Mouse (Mus musculus): ENCODE data around the gene Onecut1. TPM values are rescaled to one million over a fixed set of nuclear protein-coding genes. Genes with fewer than 3 reads are reported as not detected.

Onecut1 gene
- total and polyA plus RNA-seq, 2 experiments, result 1.9 to 32.1 TPM

GRCm38 (mm10) chr9:74866596-74867313 lies 5.0 kb downstream of the Onecut1 start:
- Histone ChIP-seq H3K27me3 (ENCODE audit: control insufficient read depth, insufficient read depth, low read length) (no peaks in the 10 kb centered on the region), H3K4me1 (ENCODE audit: control insufficient read depth, insufficient read depth, low read length) (peaks cover 8% of the 10 kb centered on the region), H3K4me3 (ENCODE audit: insufficient read depth, low read depth, low read length) (peak overlapping the region; percentile 94), H3K27ac (replicated peaks; ENCODE audit: insufficient read depth, low read depth, low read length) (peak overlapping the region; percentile 97), H3K79me2 (ENCODE audit: control insufficient read depth, insufficient read depth, low read length) (peaks cover 31% of the 10 kb centered on the region), H3K36me3 (ENCODE audit: control insufficient read depth, insufficient read depth, low read length) (peaks cover 27% of the 10 kb centered on the region), H3K9ac (ENCODE audit: low read depth, low read length) (peak overlapping the region; percentile 89)
- 0 out of 2 replicates have a peak, but pooled peaks have one; percentile 15 for TF ChIP-seq POLR2A (IDR thresholded peaks at IDR 0.05; ENCODE audit: extremely low read depth, insufficient read depth, low read length)
- peak; percentile 67 for TF ChIP-seq CTCF (IDR thresholded peaks at IDR 0.05; ENCODE audit: low read depth, low read length)
- 5% methylated on average over 27 of the region's 27 CpGs for WGBS
- DNase-seq (ENCODE audit: extremely low read depth, low read depth, low spot score), result peak; percentile 99

GRCm38 (mm10) chr9:74867641-74868205 lies 6.0 kb downstream of the Onecut1 start:
- WGBS, result 1% methylated on average over 15 of the region's 15 CpGs

GRCm38 (mm10) chr9:74868336-74868950 lies 6.7 kb downstream of the Onecut1 start:
- H3K27me3 ChIP-seq (ENCODE audit: control insufficient read depth, insufficient read depth, low read length), result no peaks in the 10 kb centered on the region
- WGBS, result 8% methylated on average over 22 of the region's 22 CpGs
- DNase-seq (ENCODE audit: extremely low read depth, low read depth, low spot score), result no peak

More at GRCm38 (mm10) chr9:74867641-74868205, 6.0 kb downstream of the Onecut1 start:
- Histone ChIP-seq H3K27ac (replicated peaks; ENCODE audit: insufficient read depth, low read depth, low read length) (peak overlapping the region; percentile 97), H3K36me3 (ENCODE audit: control insufficient read depth, insufficient read depth, low read length) (peaks cover 29% of the 10 kb centered on the region), H3K9ac (ENCODE audit: low read depth, low read length) (peak overlapping the region; percentile 89), H3K4me3 (ENCODE audit: insufficient read depth, low read depth, low read length) (peak overlapping the region; percentile 94), H3K27me3 (ENCODE audit: control insufficient read depth, insufficient read depth, low read length) (no peaks in the 10 kb centered on the region), H3K79me2 (ENCODE audit: control insufficient read depth, insufficient read depth, low read length) (peaks cover 23% of the 10 kb centered on the region), H3K4me1 (ENCODE audit: control insufficient read depth, insufficient read depth, low read length) (peaks cover 10% of the 10 kb centered on the region)
- TF ChIP-seq POLR2A (IDR thresholded peaks at IDR 0.05; ENCODE audit: extremely low read depth, insufficient read depth, low read length) (no peak), CTCF (IDR thresholded peaks at IDR 0.05; ENCODE audit: low read depth, low read length) (peak; percentile 76)
- peak; percentile 77 for DNase-seq (ENCODE audit: extremely low read depth, low read depth, low spot score)

DNA sequence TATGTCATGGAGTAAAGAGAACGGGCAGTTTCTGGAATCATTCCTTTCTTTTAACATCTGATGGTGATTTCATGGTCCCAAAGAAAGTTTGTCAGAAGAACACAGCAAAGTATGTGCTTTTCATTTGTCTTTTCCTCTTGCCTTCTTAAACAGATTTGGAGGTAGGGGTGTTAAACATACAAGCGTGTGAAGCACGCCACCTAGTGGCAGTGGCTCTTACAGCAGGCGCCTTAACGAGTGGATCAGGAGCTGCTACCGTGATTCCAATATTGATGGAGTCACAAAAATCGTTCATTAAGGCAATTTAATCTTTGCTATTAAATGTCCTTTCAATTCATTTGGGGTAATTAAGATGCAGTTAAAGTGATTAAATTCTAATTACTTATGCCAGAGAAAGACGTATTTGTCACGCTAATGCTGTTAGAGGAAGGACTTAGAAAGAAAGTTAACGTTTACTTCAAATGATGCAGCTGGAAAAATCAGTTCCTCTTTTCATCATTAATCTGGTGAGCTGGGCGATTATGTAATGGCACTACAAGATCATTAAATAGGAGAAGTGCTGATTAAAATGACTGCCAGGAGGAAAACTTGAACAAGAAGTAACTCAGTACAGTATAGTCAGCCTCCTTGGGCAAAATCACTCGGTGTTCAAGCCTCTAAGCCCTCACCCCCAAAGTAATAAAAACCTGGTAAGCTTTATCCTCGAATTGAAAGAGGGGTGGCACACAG lies 9.4 kb downstream of the Onecut1 start:
- DNase-seq (ENCODE audit: extremely low read depth, low read depth, low spot score), result peak; percentile 64
- H3K36me3 ChIP-seq (ENCODE audit: control insufficient read depth, insufficient read depth, low read length), result peaks cover 47% of the 10 kb centered on the region
- peaks cover 16% of the 10 kb centered on the region for H3K4me1 ChIP-seq (ENCODE audit: control insufficient read depth, insufficient read depth, low read length)
- peak overlapping the region; percentile 53 for H3K9ac ChIP-seq (ENCODE audit: low read depth, low read length)
- H3K27me3 ChIP-seq (ENCODE audit: control insufficient read depth, insufficient read depth, low read length), result no peaks in the 10 kb centered on the region
- peaks cover 16% of the 10 kb centered on the region; the same call in 1 of the 2 replicates for H3K79me2 ChIP-seq (ENCODE audit: control insufficient read depth, insufficient read depth, low read length)
- no peak overlapping the region for H3K4me3 ChIP-seq (ENCODE audit: insufficient read depth, low read depth, low read length)
- peak overlapping the region; percentile 75 for H3K27ac ChIP-seq (replicated peaks; ENCODE audit: insufficient read depth, low read depth, low read length)
- TF ChIP-seq CTCF (IDR thresholded peaks at IDR 0.05; ENCODE audit: low read depth, low read length), result peak; percentile 85
- no peak for TF ChIP-seq POLR2A (IDR thresholded peaks at IDR 0.05; ENCODE audit: extremely low read depth, insufficient read depth, low read length)
- WGBS, result 17% methylated on average over 13 of the region's 13 CpGs

More at GRCm38 (mm10) chr9:74868336-74868950, 6.7 kb downstream of the Onecut1 start:
- peaks cover 11% of the 10 kb centered on the region for H3K4me1 ChIP-seq (ENCODE audit: control insufficient read depth, insufficient read depth, low read length)
- TF ChIP-seq CTCF (IDR thresholded peaks at IDR 0.05; ENCODE audit: low read depth, low read length) (no peak), POLR2A (IDR thresholded peaks at IDR 0.05; ENCODE audit: extremely low read depth, insufficient read depth, low read length) (no peak)
- H3K9ac ChIP-seq (ENCODE audit: low read depth, low read length), result peak overlapping the region; percentile 72
- H3K4me3 ChIP-seq (ENCODE audit: insufficient read depth, low read depth, low read length), result peak overlapping the region; percentile 94
- H3K27ac ChIP-seq (replicated peaks; ENCODE audit: insufficient read depth, low read depth, low read length), result peak overlapping the region; percentile 71
- H3K36me3 ChIP-seq (ENCODE audit: control insufficient read depth, insufficient read depth, low read length), result peaks cover 33% of the 10 kb centered on the region
- H3K79me2 ChIP-seq (ENCODE audit: control insufficient read depth, insufficient read depth, low read length), result peaks cover 17% of the 10 kb centered on the region

DNA sequence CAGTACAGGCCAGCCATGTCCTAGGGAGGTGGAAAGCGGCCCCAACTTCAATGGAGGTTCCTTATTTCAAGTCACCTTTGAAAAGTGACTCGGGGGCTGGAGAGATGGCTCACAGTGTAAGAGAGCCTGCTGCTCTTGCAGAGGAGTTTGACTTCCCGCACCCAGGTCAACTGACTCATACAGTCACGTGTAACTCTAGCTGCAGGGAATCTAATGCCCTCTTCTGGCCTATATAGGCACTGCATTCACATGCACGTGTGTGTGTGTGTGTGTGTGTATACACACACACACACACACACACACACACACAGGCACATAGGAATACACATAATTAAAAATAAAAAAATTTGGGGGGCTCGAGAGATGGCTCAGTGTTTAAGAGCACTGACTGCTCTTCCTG lies 14.6 kb downstream of the Onecut1 start:
- Histone ChIP-seq H3K79me2 (ENCODE audit: control insufficient read depth, insufficient read depth, low read length) (peaks cover 14% of the 10 kb centered on the region; the same call in 1 of the 2 replicates), H3K9ac (ENCODE audit: low read depth, low read length) (no peak overlapping the region), H3K27me3 (ENCODE audit: control insufficient read depth, insufficient read depth, low read length) (no peaks in the 10 kb centered on the region), H3K4me3 (ENCODE audit: insufficient read depth, low read depth, low read length) (no peak overlapping the region), H3K4me1 (ENCODE audit: control insufficient read depth, insufficient read depth, low read length) (peaks cover 16% of the 10 kb centered on the region), H3K36me3 (ENCODE audit: control insufficient read depth, insufficient read depth, low read length) (peaks cover 61% of the 10 kb centered on the region), H3K27ac (replicated peaks; ENCODE audit: insufficient read depth, low read depth, low read length) (no peak overlapping the region)
- 39% methylated on average over 6 of the region's 6 CpGs for WGBS
- peak; percentile 63 for DNase-seq (ENCODE audit: extremely low read depth, low read depth, low spot score)
- no peak for TF ChIP-seq POLR2A (IDR thresholded peaks at IDR 0.05; ENCODE audit: extremely low read depth, insufficient read depth, low read length)
- TF ChIP-seq CTCF (IDR thresholded peaks at IDR 0.05; ENCODE audit: low read depth, low read length), result 0 out of 2 replicates have a peak, but pooled peaks have one; percentile 3

Data from liver, adult 2 months (tissue).